Mouse (Mus musculus) forelimb bud, embryonic 11.5 days (tissue): ENCODE measurements around the gene Trim68.
"Not testable (repeated sequence)": the region's sequence is repeated elsewhere in the genome, so short reads cannot be mapped to it uniquely, and the experiment has no call there.

Experiments used
- DNase-seq: peaks from one replicate; pipeline ENCODE4 v3.0.0-alpha.2; 2012; ENCODE audit warnings: low read depth, low spot score

Trim68 gene

DNA sequence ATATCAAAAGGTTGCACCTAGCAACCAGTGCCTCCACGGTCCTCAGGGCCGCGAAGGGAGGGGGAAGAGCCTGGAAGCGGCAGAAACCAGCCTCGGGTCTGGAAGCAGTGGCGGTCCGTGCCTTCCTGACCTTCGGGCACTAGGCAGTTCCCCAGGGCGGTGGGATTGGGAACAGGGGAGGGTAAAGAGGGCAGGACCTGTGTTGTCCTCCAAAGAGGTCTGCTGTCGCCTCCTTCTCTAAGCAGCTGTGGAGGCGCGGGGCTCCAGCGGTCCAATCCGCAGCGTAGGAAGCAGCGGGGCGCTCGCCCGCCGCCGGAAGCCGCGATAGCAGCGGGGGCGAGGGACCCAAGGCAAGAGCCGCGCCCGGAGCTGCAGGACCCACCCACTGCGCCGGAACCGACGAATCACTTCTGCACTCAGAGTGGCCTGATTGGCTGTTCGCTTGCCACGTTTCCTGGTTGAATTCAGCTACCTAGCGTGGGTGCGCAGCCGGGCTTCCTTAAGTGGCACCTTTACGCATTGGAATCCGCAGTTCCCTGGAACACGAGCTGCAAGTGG, at the start of gene Trim68:
Gene Trim68, minus strand, starts transcription at position 384 of the 558 bp plus-strand sequence.
- peak; percentile 87 for DNase-seq

DNA sequence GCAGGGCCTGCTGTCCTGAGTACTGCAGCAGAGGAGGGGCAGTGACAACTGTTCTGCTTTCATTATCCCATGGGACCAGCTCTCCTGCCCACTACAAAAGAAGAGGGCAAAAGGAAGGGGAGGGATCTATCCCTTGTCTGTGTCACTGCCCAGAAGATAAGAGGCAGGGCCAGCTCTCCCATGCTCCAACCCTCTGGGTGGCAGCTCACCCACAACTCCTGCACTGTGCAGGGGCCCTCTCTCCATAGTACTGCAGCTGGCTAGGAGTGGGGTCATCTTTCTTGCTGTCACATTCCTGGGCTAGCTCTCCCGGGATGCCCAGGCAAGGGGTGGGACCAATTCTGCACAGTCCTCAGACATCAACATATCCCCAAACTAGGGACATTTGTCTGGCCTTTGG, 46.7 kb upstream of the Trim68 start:
- no peak for DNase-seq

DNA sequence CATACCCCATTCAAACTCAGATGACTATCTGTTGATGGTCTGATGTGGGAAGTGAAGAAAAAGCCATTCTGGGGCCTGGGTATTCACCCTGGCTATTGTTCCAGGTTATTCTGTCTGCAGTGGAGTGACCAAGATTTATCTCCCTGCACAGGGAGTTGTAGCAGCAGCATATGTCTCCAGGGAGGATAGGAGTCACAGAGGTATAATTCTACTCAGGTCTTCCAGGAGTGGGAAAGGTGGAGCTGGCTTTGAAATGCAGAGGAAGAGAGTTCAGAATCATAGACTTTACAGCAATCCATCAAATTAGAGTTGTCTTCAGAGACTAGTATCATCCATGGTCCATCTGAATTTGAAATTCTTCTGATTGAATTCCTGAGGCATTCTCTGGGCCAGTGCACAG, 40.3 kb upstream of the Trim68 start, which contains the start of gene Olfr559:
Gene Olfr559, minus strand, starts transcription at position 101 of the 400 bp plus-strand sequence.
- no peak for DNase-seq

DNA sequence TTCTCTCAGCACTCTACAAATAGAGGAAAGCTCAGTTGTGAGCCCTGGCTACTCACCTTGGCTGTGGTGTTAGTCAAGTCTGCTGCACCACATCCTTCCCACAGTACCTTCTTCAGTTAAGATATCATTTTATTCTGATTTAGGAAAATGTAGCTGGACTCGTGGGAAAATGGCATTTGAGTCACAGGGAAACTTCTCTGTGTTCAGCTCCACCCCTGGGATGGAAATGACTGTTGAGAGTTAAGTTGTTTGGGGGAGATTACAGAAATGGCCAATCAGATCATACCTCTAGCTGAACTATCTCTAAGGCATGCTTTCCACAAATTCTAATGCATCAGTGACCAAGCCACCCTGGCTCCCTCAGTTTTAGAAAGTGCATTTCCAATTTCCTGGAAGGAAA, 31.8 kb upstream of the Trim68 start, which contains the start of gene Olfr33:
Gene Olfr33, minus strand, starts transcription at position 101 of the 400 bp plus-strand sequence.
- no peak for DNase-seq

DNA sequence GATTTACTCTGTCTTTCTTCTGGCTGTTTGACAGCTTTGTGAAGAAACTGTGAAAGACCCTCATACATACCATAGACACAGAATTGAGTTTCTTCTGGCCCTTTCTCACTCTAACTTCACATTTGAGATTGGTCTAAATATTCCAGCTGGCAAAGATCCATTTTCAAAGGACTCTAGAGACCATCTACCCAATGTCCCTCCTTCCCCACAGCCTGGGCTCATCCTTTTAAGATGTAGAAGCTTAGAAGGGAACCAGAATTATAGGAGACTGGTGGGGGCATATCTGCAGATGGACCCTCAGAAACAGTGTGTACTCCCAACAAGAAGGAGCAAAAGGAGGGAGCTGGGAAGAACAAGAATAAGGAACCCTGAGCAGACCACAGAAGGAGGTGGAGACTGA, 14.8 kb upstream of the Trim68 start, which contains the start of gene Olfr558:
Gene Olfr558, plus strand, starts transcription at position 301 of the 400 bp plus-strand sequence.
- no peak for DNase-seq

DNA sequence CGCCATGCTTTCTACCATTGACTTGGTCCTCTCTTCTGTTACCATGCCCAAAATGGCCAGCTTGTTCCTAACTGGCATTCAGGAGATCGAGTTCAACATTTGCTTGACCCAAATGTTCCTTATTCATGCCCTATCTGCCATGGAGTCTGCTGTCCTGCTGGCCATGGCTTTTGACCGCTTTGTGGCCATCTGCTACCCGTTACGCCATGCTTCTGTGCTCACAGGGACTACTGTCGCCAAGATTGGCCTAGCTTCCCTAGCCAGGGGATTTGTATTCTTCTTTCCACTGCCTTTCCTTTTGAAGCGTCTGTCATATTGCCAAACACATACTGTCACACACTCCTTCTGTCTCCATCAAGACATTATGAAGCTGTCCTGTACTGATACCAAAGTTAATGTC, 11.3 kb upstream of the Trim68 start:
- no peak for DNase-seq

DNA sequence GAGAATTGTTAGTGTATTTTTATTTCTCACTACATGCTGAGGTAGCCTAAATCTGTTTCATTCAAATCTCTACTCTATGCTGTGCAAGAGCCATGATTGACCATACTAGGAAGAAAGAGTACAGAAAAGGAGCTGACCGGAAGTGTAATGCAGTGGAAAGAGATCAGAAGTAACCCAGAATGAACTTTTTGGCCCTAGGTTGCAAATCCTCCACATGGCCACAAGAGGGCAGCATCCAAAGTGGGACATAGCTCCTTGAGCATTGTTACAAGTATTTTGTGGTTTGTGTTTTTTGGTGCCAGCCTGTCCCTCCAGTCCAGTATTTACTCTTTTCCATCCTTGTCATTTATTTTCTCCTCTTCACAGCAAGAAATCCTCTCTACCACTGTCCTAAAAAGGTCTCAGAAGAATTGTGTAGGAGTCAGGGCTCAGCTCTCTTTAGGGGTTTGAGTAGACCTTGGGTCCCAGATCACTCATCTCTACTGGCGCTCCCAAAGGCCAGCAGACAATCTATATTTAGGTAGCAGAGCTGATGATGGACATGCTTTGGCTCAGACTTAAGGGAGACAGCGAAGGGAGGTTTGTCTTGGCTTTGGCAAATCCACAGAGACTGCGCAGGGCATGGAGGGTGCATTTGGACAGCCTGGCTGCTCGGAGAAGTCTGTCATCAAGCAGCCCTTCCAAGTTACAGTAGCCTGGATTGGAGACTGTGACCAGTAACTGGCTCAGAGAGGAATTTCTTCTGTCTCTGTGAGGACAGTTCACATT, 8.4 kb upstream of the Trim68 start, which contains the start of gene Olfr557:
Gene Olfr557, plus strand, starts transcription at position 553 of the 768 bp plus-strand sequence.
- peak; percentile 40 for DNase-seq

DNA sequence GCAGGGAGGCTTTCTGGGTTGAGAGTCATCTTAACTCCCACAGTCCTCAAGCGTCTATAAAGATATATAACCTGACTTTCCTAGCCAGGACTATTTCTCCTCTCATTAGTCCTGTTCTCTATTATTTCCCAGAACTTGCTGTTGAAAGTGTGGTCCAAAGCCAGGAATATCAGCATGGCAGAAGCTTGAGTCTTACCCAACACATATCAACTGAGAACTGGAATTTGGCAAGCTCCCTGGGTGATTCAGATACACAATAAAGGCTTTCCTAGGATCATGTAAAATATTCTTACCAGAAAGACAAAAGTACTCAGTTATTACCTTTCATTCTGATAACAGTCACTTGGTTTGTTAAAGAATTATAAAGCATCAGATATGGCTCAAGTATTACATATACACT, 5.2 kb downstream of the Trim68 start:
- DNase-seq = no peak

DNA sequence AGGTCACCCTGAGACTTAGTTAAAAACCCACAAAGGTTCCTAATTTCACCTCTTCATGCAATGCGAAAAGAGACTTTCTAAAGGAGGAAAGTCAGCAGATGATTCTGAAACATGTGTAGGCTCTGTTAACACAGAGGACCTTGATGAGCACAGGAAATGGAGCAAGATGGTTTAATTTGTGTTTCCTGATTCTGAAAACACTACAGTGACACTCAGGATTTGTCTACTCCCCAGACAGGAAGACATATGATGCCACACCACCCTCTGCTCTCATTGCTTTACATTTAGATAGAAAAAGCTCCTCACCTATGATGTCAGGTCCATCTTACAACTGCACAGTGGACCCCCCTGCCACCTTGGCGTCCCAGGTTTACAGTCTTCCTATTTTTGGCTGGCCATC, 10.9 kb downstream of the Trim68 start:
- no peak for DNase-seq

DNA sequence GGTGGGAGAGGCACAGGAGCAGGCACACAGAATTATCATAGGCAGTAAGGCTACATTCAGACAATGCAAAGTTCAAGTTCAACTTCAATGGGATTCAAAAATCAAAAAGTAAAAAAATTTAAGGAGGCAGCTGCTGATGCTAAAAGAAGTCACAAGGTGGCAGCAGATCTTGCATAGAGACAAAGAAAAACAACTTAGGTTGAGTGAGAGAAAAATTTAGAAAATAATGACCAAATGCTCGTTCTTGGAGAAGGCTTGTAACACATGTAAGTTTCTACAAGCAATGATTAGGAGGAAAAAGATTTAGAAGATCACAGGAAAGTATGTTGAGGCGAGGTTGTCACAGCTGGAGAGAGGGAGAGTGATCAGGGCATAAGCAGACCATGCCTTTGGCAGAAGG, 21.7 kb downstream of the Trim68 start:
- peak; percentile 11 for DNase-seq

DNA sequence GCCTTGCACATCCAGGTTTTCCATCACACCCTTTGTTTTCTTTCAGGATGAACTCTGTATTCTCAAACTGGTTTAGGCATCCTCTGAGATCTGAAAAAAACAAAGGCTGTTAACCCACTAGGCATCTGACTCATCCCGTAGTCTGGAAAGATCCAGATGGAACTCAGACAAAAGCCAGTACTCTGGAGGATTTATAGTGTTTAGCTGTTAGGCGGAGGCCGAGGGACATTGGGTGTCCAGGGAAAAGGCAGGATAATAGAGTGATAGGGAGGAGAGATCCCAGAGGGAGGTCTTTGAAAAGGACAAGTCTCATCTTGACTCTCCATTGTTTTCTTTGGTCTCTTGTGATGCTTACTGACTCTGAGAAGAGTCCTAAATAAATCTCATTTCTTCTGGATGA, 22.5 kb downstream of the Trim68 start, which contains the start of gene Olfr556:
Gene Olfr556, plus strand, starts transcription at position 301 of the 400 bp plus-strand sequence.
- DNase-seq = no peak

DNA sequence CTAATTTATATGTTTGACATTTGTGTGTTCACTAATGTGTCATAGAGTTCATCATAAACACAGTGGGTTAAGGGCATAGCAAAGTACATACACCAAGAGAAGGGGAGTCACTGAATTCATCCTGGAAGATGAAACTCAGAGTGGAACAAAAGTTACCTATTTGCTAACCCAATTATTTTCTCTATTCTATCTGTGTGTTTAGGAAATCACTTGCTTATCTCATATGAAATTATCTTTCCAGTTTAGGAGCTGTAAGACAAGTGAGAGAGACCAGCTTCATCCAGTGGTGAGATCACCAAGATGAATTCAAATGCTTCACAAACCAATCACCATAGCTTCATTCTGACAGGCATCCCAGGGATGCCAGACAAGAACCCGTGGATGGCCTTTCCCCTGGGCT, 28.6 kb downstream of the Trim68 start, which contains the start of gene Olfr555:
Gene Olfr555, plus strand, starts transcription at position 301 of the 400 bp plus-strand sequence.
- no peak for DNase-seq

DNA sequence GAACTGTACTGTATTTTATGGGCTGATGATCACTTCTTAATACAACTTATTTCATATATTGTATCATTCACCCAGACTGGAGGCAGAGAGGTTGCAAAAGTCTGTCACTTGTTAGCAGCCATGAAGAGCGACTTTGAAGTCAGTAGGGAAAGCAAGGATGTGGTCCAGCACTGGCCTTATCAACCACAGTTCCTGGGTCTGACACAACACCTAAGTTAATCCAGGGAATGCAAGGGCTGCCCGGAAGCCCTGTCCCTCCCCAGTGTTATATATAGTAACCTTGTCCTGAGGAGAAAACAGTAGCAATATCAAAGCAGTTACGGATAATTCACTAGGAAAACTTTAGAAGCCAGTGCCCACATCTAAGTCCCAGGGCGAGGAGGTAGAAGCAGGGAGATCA, 42.2 kb downstream of the Trim68 start:
- DNase-seq = not testable (repeated sequence)

DNA sequence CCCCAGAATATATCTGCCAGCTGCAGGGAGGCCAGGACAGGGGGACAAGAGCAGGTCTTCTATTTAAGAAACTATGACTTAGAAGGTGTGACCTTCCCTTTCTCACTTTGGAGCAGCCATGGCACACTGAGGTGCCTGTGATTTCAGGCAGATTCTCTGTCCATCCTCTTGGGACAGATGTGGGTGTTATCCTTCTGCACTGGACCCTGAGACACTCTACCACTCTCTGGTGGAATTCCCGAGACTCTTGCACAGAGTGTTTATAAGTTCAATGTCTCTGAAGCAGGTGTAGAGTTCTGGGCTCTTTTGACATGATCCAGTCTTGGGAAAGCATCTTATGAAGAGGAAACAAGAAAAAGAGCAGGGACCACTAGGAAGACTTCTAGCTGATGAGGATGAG, 49.0 kb downstream of the Trim68 start, which contains the start of gene Olfr554:
Gene Olfr554, plus strand, starts transcription at position 301 of the 400 bp plus-strand sequence.
- DNase-seq = no peak

DNA sequence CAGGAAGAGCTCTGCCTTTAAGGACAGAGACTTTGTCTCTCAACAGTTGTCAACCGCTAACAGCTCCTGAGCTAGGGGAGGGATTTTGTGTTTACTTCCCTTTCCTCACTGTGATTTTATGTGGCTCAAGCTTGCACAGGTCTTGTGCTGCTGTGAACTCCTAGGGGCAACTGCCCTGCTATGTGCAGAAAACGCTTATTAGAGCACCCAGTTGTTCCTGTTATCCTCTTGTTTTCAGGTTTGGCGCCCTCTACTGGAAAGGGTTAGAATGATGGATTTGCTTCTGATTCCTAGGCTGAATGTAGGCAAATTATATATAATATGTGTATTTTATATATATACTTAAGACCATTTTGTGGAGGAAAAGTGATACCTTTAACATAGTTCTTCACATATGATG, 50.5 kb downstream of the Trim68 start:
- peak; percentile 3 for DNase-seq
